ENCODE assay signal across 19 mouse cellular contexts in genomic region chr19:26340155-26340554, GRCm38 (mm10).
A peak's percentile ranks its signal among the peaks of the same experiment; 100 is the strongest.
DNase-seq lines count a peak whose midpoint lies in the region; ATAC-seq lines count a peak whose summit lies in the region.
"Had no signal": no experiment of that assay in that cellular context is flagged by ENCODE, and none has a peak within 500 bp of the region (broad histone marks: within the 10 kb centered on the region; RNA-seq: fewer than 3 reads in every experiment).

No protein-coding gene starts in this region.

- no peak overlapping the region for H3K4me2 ChIP-seq in forebrain, embryonic 16.5 days (ENCODE audit: low read length)
- H3K4me2 ChIP-seq in forebrain, embryonic 12.5 days = no peak overlapping the region
- H3K4me2 ChIP-seq in limb, embryonic 13.5 days (replicated peaks) = no peak overlapping the region
- H3K4me2 ChIP-seq: embryonic facial prominence, embryonic 15.5 days; heart, embryonic 12.5 days; neural tube, embryonic 12.5 days had no signal

- DNase-seq in limb, embryonic 10.5 days (ENCODE audit: low spot score) = no peak
- DNase-seq in gonadal fat pad, adult 2 months (ENCODE audit: low read depth) = peak; percentile 60
- DNase-seq in retina, postnatal 1 day = peak; percentile 31
- DNase-seq in T-cell, adult 2 months (ENCODE audit: low spot score) = no peak
- DNase-seq: adrenal gland, postnatal 14 days; cerebellum, adult 9-10 months; kidney, adult 18-20 months; kidney, postnatal 10 days had no signal

- H3K4me1 ChIP-seq in forebrain, embryonic 16.5 days (replicated peaks; ENCODE audit: control insufficient read depth, insufficient read depth, low read length) = peaks cover 10% of the 10 kb centered on the region
- no peaks in the 10 kb centered on the region for H3K4me1 ChIP-seq in forebrain, embryonic 12.5 days
- peaks cover 9% of the 10 kb centered on the region; the same call in 1 of the 2 replicates for H3K4me1 ChIP-seq in limb, embryonic 13.5 days
- H3K4me1 ChIP-seq in limb, embryonic 10.5 days = no peaks in the 10 kb centered on the region
- H3K4me1 ChIP-seq: embryonic facial prominence, embryonic 15.5 days; heart, embryonic 12.5 days; megakaryocyte, embryonic 14.5 days; neural tube, embryonic 12.5 days had no signal

- no peak overlapping the region for H3K27ac ChIP-seq in forebrain, embryonic 16.5 days (ENCODE audit: low read length)
- no peak overlapping the region for H3K27ac ChIP-seq in forebrain, embryonic 12.5 days
- no peak overlapping the region for H3K27ac ChIP-seq in limb, embryonic 13.5 days
- H3K27ac ChIP-seq in limb, embryonic 10.5 days = no peak overlapping the region
- H3K27ac ChIP-seq: embryonic facial prominence, embryonic 15.5 days; layer of hippocampus, adult 2 months; liver, embryonic 14.5 days; neural tube, embryonic 12.5 days had no signal

- no peaks in the 10 kb centered on the region for H3K27me3 ChIP-seq in forebrain, embryonic 16.5 days (replicated peaks; ENCODE audit: control insufficient read depth, insufficient read depth, low read length)
- H3K27me3 ChIP-seq in forebrain, embryonic 12.5 days = no peaks in the 10 kb centered on the region
- H3K27me3 ChIP-seq in limb, embryonic 13.5 days = no peaks in the 10 kb centered on the region
- H3K27me3 ChIP-seq in limb, embryonic 10.5 days (ENCODE audit: low read depth, poor library complexity, severe bottlenecking) = no peaks in the 10 kb centered on the region
- H3K27me3 ChIP-seq: embryonic facial prominence, embryonic 15.5 days; heart, embryonic 12.5 days; megakaryocyte, embryonic 14.5 days; neural tube, embryonic 12.5 days had no signal

- no peaks in the 10 kb centered on the region for H3K9me3 ChIP-seq in forebrain, embryonic 16.5 days (ENCODE audit: control insufficient read depth, low read length)
- no peaks in the 10 kb centered on the region for H3K9me3 ChIP-seq in forebrain, embryonic 12.5 days
- no peaks in the 10 kb centered on the region for H3K9me3 ChIP-seq in limb, embryonic 13.5 days
- no peaks in the 10 kb centered on the region for H3K9me3 ChIP-seq in limb, embryonic 10.5 days (replicated peaks)
- H3K9me3 ChIP-seq: embryonic facial prominence, embryonic 15.5 days; heart, embryonic 12.5 days; megakaryocyte, embryonic 14.5 days; neural tube, embryonic 12.5 days had no signal

- WGBS in forebrain, embryonic 16.5 days = 13% methylated on average over 3 of the region's 3 CpGs
- 32% methylated on average over 3 of the region's 3 CpGs for WGBS in forebrain, embryonic 12.5 days
- 49% methylated on average over 3 of the region's 3 CpGs for WGBS in limb, embryonic 13.5 days
- WGBS in limb, embryonic 10.5 days = 79% methylated on average over 3 of the region's 3 CpGs

- H3K36me3 ChIP-seq in forebrain, embryonic 16.5 days (ENCODE audit: control insufficient read depth, insufficient read depth) = no peaks in the 10 kb centered on the region
- no peaks in the 10 kb centered on the region for H3K36me3 ChIP-seq in forebrain, embryonic 12.5 days (replicated peaks)
- no peaks in the 10 kb centered on the region for H3K36me3 ChIP-seq in limb, embryonic 13.5 days
- H3K36me3 ChIP-seq in limb, embryonic 10.5 days = no peaks in the 10 kb centered on the region
- H3K36me3 ChIP-seq: embryonic facial prominence, embryonic 15.5 days; heart, embryonic 12.5 days; neural tube, embryonic 12.5 days had no signal

- no peak overlapping the region for H3K4me3 ChIP-seq in forebrain, embryonic 16.5 days (replicated peaks; ENCODE audit: low read length)
- H3K4me3 ChIP-seq in forebrain, embryonic 12.5 days (replicated peaks) = no peak overlapping the region
- H3K4me3 ChIP-seq in limb, embryonic 13.5 days = no peak overlapping the region
- H3K4me3 ChIP-seq in limb, embryonic 10.5 days = no peak overlapping the region
- H3K4me3 ChIP-seq: embryonic facial prominence, embryonic 15.5 days; heart, embryonic 12.5 days; layer of hippocampus, adult 2 months; megakaryocyte, embryonic 14.5 days; neural tube, embryonic 12.5 days had no signal

- ATAC-seq in forebrain, embryonic 16.5 days = peak; percentile 84
- no peak for ATAC-seq in forebrain, embryonic 12.5 days (ENCODE audit: low FRiP score)
- ATAC-seq in limb, embryonic 13.5 days (ENCODE audit: low FRiP score, low read depth) = peak; percentile 57; the same call in 1 of the 2 replicates
- ATAC-seq: activated CD4-positive, CD25-positive, alpha-beta regulatory T cell, adult 4 months; lung, postnatal 0 days had no signal

- H3K9ac ChIP-seq in forebrain, embryonic 16.5 days (replicated peaks; ENCODE audit: low read depth, low read length) = no peak overlapping the region
- H3K9ac ChIP-seq in forebrain, embryonic 12.5 days = no peak overlapping the region
- H3K9ac ChIP-seq in limb, embryonic 13.5 days = no peak overlapping the region
- H3K9ac ChIP-seq: embryonic facial prominence, embryonic 15.5 days; heart, embryonic 12.5 days; liver, embryonic 14.5 days; neural tube, embryonic 12.5 days had no signal

Comparison
In these comparisons a context has a peak if more than half of its experiments do, and no peak if none do; other contexts are left out.
1. DNase-seq: peak in gonadal fat pad, adult 2 months (single experiment) and retina, postnatal 1 day (single experiment); none in limb, embryonic 10.5 days (single experiment) and T-cell, adult 2 months (single experiment).